Mouse (Mus musculus): Measurements from ENCODE around the gene Orai1. TPM values are rescaled to one million over a fixed set of nuclear protein-coding genes. Genes with fewer than 3 reads are reported as not detected.

Orai1 gene
- polyA plus RNA-seq, 1 experiment from 2014 or later = 12.7 TPM

DNA sequence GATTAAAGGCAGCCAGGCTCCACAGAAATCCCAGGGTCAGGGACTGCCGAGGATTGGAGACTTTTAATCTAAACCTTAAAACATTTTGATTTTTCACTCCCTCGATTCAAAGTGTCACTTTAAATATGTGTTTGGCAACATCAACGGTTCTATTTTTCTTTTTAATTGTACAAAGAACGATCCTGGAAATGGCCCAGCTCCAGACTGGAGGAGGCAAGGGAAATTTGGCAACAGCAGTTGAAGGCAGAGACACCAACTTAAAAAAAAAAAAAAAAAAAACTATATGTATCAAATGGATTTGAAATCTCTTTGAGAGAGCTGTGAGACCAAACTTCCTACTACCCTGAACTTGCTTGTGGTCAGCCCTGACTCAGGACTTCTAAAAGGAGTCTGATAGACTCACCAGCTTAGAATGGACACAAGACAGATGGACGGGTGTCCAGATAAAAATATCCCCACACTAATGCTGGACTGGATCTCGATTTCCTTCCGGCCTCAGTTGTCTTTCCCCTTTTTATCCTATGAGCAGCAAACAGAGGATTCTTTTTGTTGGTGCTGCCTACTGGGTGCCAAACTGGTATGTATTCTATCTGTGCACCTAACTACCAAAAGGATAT is 5.9 kb upstream of the Orai1 start:
- ATAC-seq (ENCODE audit: low FRiP score) = no peak
- no peak for DNase-seq (ENCODE audit: low spot score)
- H3K9ac ChIP-seq (ENCODE audit: low read depth, low read length) = no peak overlapping the region
- H3K9me3 ChIP-seq (ENCODE audit: control insufficient read depth, low read length) = no peaks in the 10 kb centered on the region
- H3K4me2 ChIP-seq (replicated peaks; ENCODE audit: low read depth, low read length) = no peak overlapping the region
- no peaks in the 10 kb centered on the region for H3K27me3 ChIP-seq (ENCODE audit: control insufficient read depth, insufficient read depth, low read length)
- H3K4me3 ChIP-seq (ENCODE audit: low read depth, low read length) = no peak overlapping the region
- no peak overlapping the region for H3K27ac ChIP-seq (ENCODE audit: low read depth, low read length)
- no peaks in the 10 kb centered on the region for H3K4me1 ChIP-seq (replicated peaks; ENCODE audit: control insufficient read depth, insufficient read depth, low read length)
- WGBS = 90% methylated on average over 7 of the region's 7 CpGs
- no peaks in the 10 kb centered on the region for H3K36me3 ChIP-seq (ENCODE audit: control insufficient read depth, insufficient read depth, low read length)

DNA sequence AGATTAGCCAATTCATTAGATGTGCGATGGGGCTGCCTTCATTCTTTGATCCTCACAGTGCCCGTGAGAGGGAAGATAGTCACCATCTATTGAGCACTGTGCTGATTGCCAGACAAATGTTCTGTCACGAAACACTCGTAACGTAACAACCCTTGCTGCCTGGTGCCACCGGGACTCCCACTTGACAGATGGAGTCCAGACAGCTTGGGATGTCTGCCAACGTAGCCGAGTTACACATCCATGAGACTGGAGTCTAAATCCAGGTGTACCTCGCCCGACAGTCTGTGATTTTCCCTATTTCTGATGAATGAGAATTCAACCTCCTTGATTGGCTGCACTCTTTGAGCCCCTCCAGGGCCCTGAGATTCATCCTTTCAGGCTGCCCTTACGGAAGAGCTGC is 5.0 kb upstream of the Orai1 start:
- WGBS = 85% methylated on average over 11 of the region's 11 CpGs
- H3K9me3 ChIP-seq (ENCODE audit: control insufficient read depth, low read length) = no peaks in the 10 kb centered on the region
- no peak overlapping the region for H3K27ac ChIP-seq (ENCODE audit: low read depth, low read length)
- H3K36me3 ChIP-seq (ENCODE audit: control insufficient read depth, insufficient read depth, low read length) = no peaks in the 10 kb centered on the region
- H3K4me2 ChIP-seq (replicated peaks; ENCODE audit: low read depth, low read length) = no peak overlapping the region
- no peak for ATAC-seq (ENCODE audit: low FRiP score)
- H3K4me1 ChIP-seq (replicated peaks; ENCODE audit: control insufficient read depth, insufficient read depth, low read length) = no peaks in the 10 kb centered on the region; the same call in 1 of the 2 replicates
- H3K27me3 ChIP-seq (ENCODE audit: control insufficient read depth, insufficient read depth, low read length) = no peaks in the 10 kb centered on the region
- DNase-seq (ENCODE audit: low spot score) = no peak
- no peak overlapping the region for H3K9ac ChIP-seq (ENCODE audit: low read depth, low read length)
- H3K4me3 ChIP-seq (ENCODE audit: low read depth, low read length) = no peak overlapping the region

DNA sequence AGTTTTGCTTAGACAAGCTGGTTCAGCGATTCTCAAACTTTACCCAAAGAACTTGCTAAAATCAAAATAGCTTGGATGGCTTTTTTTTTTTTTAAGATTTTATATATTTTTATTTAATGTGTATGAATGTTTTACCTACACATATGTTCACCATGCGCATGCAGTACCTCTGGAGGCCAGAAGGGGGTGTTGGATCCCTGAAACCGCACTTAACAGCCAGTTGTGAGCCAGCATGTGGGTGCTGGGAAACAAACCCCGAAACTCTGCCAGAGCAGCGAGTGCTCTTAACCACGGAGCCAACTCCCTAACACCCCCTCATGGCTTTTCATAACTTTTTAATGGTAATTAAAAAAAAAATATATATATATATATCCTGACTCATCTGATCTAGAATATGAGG is 4.1 kb upstream of the Orai1 start:
- H3K27ac ChIP-seq (ENCODE audit: low read depth, low read length) = no peak overlapping the region
- WGBS = 92% methylated on average over 6 of the region's 6 CpGs

DNA sequence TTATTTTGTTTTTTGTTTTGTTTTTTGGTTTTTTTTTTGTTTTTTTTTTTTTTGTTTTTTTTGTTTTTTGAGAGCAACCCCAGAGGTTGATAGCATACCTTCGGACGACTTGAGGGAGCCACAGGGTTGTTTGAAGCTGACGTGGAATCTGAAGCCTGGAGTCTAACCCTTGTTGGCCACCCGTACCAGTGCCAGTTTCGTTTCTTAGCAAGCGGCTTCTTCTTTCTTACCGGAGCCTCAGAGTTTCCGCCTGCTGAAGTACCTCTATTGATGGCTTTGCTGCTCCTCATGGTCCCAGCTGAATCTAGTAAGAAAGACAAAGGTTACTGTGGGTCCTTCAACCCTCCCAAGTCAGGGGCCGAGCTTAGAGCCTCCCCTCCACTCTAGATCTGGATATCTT is 3.2 kb upstream of the Orai1 start:
- Histone ChIP-seq H3K36me3 (ENCODE audit: control insufficient read depth, insufficient read depth, low read length) (no peaks in the 10 kb centered on the region), H3K27me3 (ENCODE audit: control insufficient read depth, insufficient read depth, low read length) (no peaks in the 10 kb centered on the region), H3K4me2 (replicated peaks; ENCODE audit: low read depth, low read length) (no peak overlapping the region), H3K4me1 (replicated peaks; ENCODE audit: control insufficient read depth, insufficient read depth, low read length) (peaks cover 3% of the 10 kb centered on the region), H3K9me3 (ENCODE audit: control insufficient read depth, low read length) (no peaks in the 10 kb centered on the region), H3K9ac (ENCODE audit: low read depth, low read length) (no peak overlapping the region), H3K4me3 (ENCODE audit: low read depth, low read length) (no peak overlapping the region), H3K27ac (ENCODE audit: low read depth, low read length) (no peak overlapping the region)
- no peak for DNase-seq (ENCODE audit: low spot score)
- ATAC-seq (ENCODE audit: low FRiP score) = no peak
- 95% methylated on average over 9 of the region's 9 CpGs for WGBS

More for the DNA sequence above, 4.1 kb upstream of the Orai1 start:
- no peaks in the 10 kb centered on the region for H3K36me3 ChIP-seq (ENCODE audit: control insufficient read depth, insufficient read depth, low read length)
- ATAC-seq (ENCODE audit: low FRiP score) (no peak), DNase-seq (ENCODE audit: low spot score) (no peak)
- H3K4me3 ChIP-seq (ENCODE audit: low read depth, low read length) = no peak overlapping the region
- H3K4me1 ChIP-seq (replicated peaks; ENCODE audit: control insufficient read depth, insufficient read depth, low read length) = peaks cover under 1% of the 10 kb centered on the region
- no peak overlapping the region for H3K4me2 ChIP-seq (replicated peaks; ENCODE audit: low read depth, low read length)
- H3K9ac ChIP-seq (ENCODE audit: low read depth, low read length) = no peak overlapping the region
- no peaks in the 10 kb centered on the region for H3K27me3 ChIP-seq (ENCODE audit: control insufficient read depth, insufficient read depth, low read length)
- no peaks in the 10 kb centered on the region for H3K9me3 ChIP-seq (ENCODE audit: control insufficient read depth, low read length)

DNA sequence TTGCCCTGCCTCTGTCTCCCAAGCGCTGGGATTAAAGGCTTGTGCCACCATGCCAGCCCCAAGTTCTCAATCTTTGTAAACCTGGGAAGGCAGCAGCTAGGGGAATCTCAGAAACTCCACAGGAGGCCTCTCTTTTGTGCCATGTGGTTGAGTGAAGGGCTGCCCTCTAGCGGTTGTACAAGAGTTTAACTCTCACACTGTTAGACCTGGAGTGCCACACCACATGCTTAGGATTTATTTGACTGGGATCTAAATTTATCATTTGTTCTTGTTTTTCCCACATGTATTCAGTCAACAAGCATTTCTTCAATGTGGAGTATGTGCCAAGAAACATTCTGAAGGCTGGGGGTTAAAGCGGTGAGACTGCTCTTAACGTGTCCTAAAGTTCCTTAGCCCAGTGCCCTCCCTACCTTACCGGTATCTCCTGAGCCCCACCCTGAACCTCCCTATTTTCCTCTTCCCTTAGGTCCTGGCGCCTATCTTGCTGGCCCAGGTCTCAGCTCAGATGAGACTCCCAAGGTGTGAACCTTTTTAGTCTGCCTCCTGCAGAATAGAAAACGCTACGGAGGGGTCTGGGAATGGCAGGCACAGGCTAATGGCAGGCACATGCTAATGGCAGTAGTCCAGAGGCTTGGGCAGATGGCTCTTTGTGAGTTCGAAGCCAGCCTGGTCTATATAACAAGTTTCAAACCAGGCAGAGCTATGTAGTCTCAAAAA is 1.1 kb upstream of the Orai1 start:
- Histone ChIP-seq H3K4me2 (replicated peaks; ENCODE audit: low read depth, low read length) (no peak overlapping the region), H3K27me3 (ENCODE audit: control insufficient read depth, insufficient read depth, low read length) (no peaks in the 10 kb centered on the region), H3K9ac (ENCODE audit: low read depth, low read length) (no peak overlapping the region), H3K4me3 (ENCODE audit: low read depth, low read length) (no peak overlapping the region), H3K27ac (ENCODE audit: low read depth, low read length) (no peak overlapping the region), H3K36me3 (ENCODE audit: control insufficient read depth, insufficient read depth, low read length) (no peaks in the 10 kb centered on the region), H3K9me3 (ENCODE audit: control insufficient read depth, low read length) (no peaks in the 10 kb centered on the region), H3K4me1 (replicated peaks; ENCODE audit: control insufficient read depth, insufficient read depth, low read length) (peaks cover 3% of the 10 kb centered on the region)
- DNase-seq (ENCODE audit: low spot score) = peak; percentile 82
- WGBS = 64% methylated on average over 9 of the region's 9 CpGs
- ATAC-seq (ENCODE audit: low FRiP score) = no peak

DNA sequence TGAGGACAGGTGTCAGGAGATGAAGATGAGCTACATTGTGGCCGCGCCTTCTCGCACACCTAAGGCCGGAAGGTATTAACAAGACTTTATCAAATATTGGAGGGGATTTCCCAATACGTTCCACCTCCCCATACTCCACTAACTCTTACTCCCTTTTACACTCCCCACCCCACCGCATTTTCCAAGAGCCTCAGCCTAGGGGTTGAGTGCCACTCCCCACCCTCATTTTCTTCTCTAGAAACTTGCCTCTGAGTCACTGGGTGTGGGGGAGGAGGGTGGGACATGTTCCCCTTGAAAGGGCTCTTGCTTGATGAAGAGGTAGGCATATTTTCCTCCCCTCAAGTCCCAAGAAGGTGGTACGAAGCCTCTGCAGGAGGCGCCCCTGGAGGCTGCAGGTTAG is 1.0 kb downstream of the Orai1 start:
- Histone ChIP-seq H3K27me3 (ENCODE audit: control insufficient read depth, insufficient read depth, low read length) (no peaks in the 10 kb centered on the region), H3K9me3 (ENCODE audit: control insufficient read depth, low read length) (no peaks in the 10 kb centered on the region), H3K27ac (ENCODE audit: low read depth, low read length) (no peak overlapping the region), H3K4me3 (ENCODE audit: low read depth, low read length) (peak overlapping the region; percentile 74), H3K4me2 (replicated peaks; ENCODE audit: low read depth, low read length) (peak overlapping the region; percentile 83), H3K36me3 (ENCODE audit: control insufficient read depth, insufficient read depth, low read length) (no peaks in the 10 kb centered on the region), H3K4me1 (replicated peaks; ENCODE audit: control insufficient read depth, insufficient read depth, low read length) (peaks cover 6% of the 10 kb centered on the region), H3K9ac (ENCODE audit: low read depth, low read length) (no peak overlapping the region; the same call in 1 of the 2 replicates)
- 22% methylated on average over 8 of the region's 8 CpGs for WGBS
- no peak for DNase-seq (ENCODE audit: low spot score)
- ATAC-seq (ENCODE audit: low FRiP score) = no peak

DNA sequence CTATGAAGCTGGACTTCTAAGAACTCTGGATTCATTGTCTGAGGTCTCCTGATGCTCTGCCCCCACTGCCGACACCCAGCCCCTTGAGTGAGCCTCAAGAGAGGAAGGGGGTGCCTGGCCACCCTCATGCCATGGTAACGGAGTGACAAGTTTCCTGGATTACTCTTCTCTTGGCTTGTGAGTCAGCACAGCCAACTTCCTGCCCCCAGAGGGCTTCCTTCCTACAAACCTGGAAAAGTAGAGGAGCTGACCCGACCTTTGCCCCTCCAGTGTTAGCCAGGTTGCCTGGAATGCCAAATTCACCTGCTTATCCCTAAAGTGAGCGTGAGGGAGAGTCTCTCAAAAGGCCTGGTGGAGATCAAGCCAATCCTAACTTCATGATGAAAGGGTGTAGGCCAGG is 2.6 kb downstream of the Orai1 start:
- no peak overlapping the region for H3K27ac ChIP-seq (ENCODE audit: low read depth, low read length)
- 81% methylated on average over 4 of the region's 4 CpGs for WGBS
- ATAC-seq (ENCODE audit: low FRiP score) = no peak

DNA sequence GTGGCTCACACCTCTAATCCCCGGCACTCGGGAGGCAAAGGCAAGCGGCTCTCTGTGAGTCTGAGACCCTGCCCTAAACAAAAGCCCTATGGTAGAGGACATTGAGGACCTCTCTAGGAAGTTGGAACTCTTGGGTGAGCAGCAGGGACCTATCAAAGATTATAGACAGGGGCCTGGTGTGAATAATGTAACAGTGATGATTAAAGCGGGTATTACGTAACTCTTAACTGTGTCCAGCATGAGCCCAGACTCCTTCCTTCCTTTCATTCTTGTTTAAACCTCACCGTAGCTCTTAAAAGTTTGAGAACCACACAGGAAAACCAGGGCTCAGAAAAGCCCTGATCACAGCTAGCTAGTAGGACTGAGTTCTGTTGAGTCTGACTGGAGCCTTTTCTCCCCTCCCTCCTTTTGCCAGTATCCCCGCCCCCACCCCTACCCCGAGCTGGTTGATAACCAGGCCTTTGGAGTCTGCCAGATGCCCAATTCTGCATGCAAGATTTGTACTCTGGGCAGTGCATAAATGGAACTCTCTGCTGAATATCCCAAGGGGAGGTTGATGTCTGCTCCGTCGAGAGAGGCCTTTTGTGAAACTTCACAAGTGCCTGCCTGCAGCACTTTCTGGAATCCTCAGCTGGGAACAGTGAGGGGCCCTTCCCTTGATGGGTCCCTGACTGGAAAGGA is 4.6 kb downstream of the Orai1 start:
- Histone ChIP-seq H3K4me3 (ENCODE audit: low read depth, low read length) (no peak overlapping the region), H3K4me2 (replicated peaks; ENCODE audit: low read depth, low read length) (no peak overlapping the region), H3K27ac (ENCODE audit: low read depth, low read length) (peak overlapping the region; percentile 53), H3K9me3 (ENCODE audit: control insufficient read depth, low read length) (no peaks in the 10 kb centered on the region), H3K9ac (ENCODE audit: low read depth, low read length) (no peak overlapping the region), H3K27me3 (ENCODE audit: control insufficient read depth, insufficient read depth, low read length) (no peaks in the 10 kb centered on the region), H3K36me3 (ENCODE audit: control insufficient read depth, insufficient read depth, low read length) (no peaks in the 10 kb centered on the region), H3K4me1 (replicated peaks; ENCODE audit: control insufficient read depth, insufficient read depth, low read length) (peaks cover 6% of the 10 kb centered on the region)
- WGBS = 65% methylated on average over 10 of the region's 10 CpGs
- DNase-seq (ENCODE audit: low spot score) (peak; percentile 32), ATAC-seq (ENCODE audit: low FRiP score) (no peak)

More for the DNA sequence above, 2.6 kb downstream of the Orai1 start:
- DNase-seq (ENCODE audit: low spot score) = no peak
- no peaks in the 10 kb centered on the region for H3K27me3 ChIP-seq (ENCODE audit: control insufficient read depth, insufficient read depth, low read length)
- H3K4me1 ChIP-seq (replicated peaks; ENCODE audit: control insufficient read depth, insufficient read depth, low read length) = peaks cover 6% of the 10 kb centered on the region
- H3K9me3 ChIP-seq (ENCODE audit: control insufficient read depth, low read length) = no peaks in the 10 kb centered on the region
- H3K36me3 ChIP-seq (ENCODE audit: control insufficient read depth, insufficient read depth, low read length) = no peaks in the 10 kb centered on the region
- no peak overlapping the region for H3K4me2 ChIP-seq (replicated peaks; ENCODE audit: low read depth, low read length)
- no peak overlapping the region for H3K4me3 ChIP-seq (ENCODE audit: low read depth, low read length)
- H3K9ac ChIP-seq (ENCODE audit: low read depth, low read length) = no peak overlapping the region
